Mouse (Mus musculus): ENCODE measurements around the gene P2rx1. TPM values are rescaled to one million over a fixed set of nuclear protein-coding genes. Genes with fewer than 3 reads are reported as not detected.

The P2rx1 gene
- total RNA-seq, 2 experiments from 2014 or later: 0.72 to 0.98 TPM

DNA sequence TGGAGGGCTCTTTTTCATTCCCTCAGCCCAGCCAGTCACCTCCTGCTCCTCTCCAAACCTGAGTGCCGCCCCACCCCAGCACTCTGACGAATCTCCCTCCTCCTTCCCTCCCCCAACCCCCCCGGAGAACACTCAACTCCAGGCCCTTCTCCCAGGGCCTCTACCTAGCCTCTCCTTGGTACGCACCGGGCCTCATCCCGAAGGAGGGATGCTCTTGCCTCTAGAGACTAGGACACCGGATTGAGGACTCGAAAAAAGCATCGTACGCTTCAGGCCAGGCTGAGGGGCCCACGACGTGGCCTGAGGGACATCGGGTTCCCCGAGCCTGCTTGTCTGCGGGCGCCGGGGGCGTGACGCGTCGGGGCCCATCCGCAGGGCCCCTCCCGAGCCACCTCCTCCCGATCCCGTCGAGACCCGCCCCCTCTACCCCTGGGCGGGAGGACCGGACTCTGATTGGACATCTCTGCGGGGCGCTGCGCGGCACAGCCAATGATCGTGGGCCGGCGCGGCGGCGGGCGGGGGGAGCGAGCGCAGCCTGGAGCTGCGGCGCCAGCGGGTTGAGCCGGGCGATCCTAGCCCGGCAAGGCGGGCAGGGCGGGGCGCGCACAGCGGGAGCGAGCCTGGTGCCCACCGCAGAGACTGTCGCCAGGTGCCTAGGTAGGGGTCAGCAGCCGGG is 19.7 kb downstream of the P2rx1 start, which contains the start of gene Camkk1:
TSS of gene Camkk1 (plus strand) at position 538 of the 676 bp plus-strand sequence.
- intact Hi-C loops (cut with DNase I): no loop called here
- DNase-seq: peak; percentile 92 to 95

DNA sequence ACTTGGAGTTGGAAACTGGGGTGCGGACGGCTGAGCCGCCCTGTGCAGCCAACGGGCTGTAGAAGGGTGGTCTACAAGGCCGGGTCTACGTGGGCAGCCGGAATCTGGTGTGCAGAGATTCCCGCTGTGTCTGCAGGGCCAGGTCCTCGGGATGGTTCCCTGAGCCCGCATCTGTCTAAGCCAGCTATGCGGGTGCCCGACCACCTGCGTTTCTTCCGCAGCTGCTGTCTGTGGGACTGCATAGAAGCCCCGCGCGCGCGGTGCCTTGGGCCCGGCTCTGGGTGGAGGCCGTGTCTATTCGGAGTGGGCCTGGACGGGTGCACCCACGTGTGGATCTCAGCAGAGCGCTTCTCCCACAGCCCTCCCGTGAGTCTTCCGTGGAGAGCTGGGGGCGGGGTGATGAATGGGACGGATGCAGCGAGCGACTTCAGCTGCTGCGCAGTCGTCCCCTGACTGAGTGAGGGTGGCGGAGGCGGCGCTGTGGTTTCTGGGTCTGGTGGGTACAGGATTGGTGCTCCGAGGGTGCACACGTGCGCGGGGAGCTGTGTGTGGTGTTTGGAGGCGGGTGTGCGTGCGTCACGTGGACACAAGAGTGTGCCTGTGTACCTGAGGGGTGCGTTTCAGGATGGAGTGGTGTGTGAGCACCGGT is 20.4 kb downstream of the P2rx1 start:
- DNase-seq: peak in 1 of 2 experiments; percentile 45
- intact Hi-C loops (cut with DNase I): no loop called here

DNA sequence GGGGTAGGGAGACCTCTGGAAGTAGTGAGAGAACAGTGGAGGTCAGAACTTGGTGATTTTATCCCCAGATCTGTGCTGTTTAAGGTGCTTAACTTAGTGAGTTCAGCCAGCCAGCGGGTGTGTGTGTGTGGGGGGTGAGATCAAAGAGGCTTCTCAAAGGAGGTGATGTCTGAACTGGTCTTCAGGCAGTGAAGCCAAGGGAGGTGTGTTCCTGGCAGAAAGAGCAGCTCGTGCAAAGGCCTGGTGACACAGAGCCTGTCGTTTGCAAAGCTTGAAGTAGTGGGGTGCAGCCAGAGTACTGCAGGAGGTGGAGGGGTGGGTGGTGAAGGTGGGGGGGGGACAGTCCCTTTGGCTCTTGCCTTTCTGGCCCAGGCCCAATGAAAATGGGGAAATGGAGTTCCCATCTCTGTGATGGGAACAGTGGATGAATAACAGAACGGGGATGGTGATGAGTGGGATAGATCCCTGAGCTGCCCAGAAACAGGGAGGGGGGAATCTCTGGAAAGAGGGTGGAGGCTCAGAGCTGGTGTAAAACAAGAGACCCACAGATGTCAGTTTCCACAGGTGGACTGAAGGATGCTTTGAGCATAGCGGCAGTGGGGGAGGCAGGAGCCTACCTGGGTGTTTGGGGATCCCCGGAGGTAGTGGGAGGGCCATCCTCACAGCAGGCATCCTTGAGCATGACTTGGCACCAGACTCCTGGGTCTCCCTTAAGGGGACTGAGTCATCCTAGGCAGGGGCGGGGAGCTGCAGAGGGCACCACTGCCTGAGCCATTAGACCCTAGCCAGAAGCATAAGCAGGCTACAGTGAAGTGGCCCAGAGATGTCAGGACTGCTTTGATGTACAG is 22.3 kb downstream of the P2rx1 start:
- no peak for DNase-seq
- intact Hi-C loops (cut with DNase I): no loop called here

DNA sequence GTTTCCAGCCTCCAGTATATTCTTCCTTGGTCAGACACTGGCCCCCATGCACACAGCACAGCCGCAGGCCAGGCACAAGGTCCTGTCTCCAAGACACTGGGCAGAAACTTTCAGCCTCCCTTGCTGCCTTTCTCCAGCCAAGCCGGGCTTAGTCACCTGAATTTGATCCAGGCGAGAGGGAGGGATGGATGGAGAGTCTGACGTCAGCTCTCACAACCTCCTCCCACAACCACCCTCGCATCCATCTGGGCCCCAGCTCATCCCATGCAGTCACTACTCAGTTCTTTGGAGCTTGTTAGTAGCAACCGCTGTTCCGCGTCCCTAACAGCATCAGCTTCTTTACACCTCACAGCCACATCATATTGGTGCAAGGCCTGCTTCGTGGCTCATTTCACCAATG is 24.2 kb downstream of the P2rx1 start:
- peak; percentile 75 to 79 for DNase-seq
- intact Hi-C loops (cut with DNase I): no loop called here

DNA sequence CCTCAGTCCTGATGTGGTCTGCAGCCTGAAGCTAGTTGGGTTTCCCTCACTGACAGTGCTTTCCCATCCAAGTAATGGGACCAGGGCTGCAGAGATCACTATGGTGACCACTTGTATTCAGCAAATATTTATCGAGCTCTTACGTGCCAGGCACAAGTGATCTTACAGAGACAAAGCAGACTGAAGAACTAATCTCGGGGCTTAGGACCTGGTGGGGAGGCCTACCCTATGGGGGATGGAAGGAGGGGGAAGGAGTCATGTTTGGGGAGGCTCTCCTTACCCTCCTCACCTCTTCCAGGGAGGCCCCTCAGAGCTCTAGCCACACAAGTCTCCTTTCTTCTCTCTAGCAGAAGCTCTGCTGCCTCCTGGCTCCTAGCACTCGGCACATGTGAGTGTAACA is 24.9 kb downstream of the P2rx1 start:
- intact Hi-C loops (cut with DNase I): no loop called here
- no peak for DNase-seq

DNA sequence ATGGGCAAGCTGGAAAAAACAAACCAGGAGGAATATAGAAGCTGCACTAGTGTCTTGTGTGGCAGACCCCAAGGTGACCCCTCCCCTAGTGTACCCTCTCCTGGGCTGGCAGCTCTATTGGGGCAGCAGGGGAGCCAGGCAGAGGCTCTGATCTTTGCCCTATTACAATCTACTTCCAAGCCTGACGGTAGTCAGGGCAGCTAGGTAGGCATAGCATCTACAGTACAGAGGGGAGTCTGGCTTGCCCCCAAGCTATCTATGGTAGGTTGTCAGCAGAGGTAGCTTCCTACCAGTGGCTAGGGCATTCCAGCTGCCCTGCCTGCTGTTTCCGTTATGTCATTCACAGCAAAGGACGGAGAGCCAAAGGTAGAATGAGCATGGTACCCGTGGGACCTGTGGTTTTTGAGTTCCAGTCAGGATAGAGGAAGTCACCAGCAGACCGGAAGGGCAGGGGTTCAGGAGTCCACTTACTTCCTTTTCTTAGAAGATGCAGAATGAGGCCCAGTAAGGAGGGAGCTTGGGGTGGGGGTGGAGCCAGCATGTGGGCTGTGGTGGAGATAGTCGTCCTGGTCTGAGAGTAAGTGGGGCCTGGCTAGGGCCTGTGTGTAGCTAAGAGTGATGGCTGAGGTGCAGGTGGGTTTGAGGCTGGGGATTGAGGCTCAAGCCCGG is 25.5 kb downstream of the P2rx1 start:
- peak; percentile 40 to 59 for DNase-seq
- intact Hi-C loops (cut with DNase I): no loop called here

DNA sequence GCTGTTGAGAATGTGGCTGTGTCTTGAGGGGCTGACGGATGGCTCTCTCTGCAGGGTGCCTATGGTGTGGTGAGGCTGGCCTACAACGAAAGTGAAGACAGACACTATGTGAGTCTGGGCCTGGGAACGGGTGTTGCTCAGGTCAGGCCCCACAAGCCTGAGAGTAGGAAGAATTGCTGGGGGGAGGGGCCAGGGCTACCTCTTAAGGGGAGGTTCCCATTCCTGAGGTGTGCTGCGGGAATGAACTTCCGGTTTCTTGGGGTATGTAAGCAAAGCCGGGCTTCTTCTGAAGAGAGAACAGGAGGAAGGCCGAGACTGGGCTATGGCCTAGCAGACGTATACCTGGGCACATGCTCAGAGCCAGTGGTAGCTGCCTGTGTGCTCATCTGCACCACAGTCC is 28.1 kb downstream of the P2rx1 start:
- intact Hi-C loops (cut with DNase I): no loop called here
- no peak for DNase-seq

DNA sequence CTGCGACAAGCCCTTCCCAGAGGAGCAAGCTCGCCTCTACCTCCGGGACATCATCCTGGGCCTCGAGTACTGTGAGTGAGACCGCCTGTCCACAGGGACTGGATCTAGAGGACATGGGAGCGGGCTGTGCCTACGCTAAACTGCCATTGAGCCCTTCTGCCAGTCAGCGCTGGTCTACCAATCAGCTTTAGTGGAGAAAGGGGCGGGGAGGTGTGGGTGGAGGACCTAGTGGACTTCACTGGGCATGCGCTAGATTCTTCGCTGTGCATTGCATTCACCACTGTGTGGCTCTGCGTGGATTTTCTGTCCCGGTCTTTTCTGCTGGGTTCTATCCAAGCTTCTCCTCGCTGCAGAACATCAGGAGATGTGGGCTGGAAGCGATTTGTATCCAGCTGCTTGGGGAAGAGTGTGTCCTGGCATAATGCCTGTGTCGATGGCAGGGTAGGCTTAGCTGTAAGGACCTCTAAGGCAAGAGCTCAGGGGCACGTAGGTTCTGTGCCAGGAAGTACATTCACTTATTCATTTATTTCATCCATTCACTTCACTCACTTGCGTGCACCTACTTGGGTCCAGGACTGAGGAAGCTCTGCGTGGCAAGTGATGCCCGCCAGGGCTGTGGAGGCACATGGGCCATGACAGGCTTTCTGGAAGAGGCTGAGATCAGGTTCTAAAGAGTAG is 32.1 kb downstream of the P2rx1 start:
- intact Hi-C loops (cut with DNase I): no loop called here
- peak; percentile 91 to 93 for DNase-seq

DNA sequence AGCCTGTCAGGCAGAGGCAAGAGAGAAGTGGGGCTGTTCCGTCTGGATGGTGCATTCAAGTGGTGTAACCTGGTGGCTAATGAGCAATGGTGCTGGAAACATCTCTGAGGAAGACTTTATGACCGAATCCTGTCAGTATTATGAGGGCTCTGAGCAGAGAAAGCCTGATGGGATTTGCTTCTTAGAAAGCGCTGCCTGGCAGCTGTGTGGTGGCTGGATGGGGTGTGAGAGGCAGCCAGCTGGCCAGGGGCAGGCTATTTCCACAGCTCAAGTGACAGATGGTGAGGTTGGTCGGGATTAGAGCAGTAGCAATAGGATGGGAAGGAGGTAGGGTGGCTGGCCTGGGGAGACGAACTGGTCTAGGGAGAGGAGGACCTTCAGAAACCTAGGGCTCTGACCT is 32.6 kb downstream of the P2rx1 start:
- intact Hi-C loops (cut with DNase I): no loop called here
- DNase-seq: no peak

DNA sequence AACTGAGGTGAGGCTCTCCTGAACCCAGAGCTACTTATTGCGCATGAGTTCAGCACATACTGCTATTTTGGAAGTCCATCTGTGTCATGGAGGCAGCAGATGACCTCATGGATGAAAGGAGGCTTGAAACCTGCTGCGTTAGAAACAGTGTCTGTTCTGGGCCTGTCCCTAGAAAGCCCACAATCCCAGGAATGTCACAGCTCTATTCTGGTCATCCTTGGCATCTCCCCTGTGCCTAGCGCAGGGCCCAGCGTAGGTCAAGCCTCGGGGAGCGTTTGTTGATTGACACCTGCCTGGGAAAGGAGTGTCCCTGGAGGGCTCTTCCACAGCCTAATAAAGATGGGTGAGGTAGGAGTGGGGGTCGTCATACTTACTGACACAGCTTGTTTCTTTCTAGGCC is 37.2 kb downstream of the P2rx1 start:
- no peak for DNase-seq
- intact Hi-C loops (cut with DNase I): no loop called here

DNA sequence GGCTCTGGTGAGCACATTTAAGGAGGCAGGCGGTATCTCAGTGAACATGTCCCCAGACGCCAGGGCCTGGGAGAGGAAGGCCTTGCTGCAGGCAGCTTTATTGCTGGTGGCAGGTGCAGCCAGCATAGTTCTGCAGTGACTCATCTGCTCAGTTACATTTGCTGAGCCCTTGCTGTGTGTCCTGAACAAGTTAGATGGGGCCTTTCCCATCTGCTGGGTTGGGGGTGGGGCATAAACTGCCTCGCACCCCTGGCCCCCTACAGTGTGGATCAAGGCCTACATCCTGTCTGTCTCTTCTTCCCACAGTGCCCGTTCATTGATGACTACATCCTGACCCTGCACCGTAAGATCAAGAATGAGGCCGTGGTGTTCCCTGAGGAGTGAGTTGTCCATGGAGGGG is 38.0 kb downstream of the P2rx1 start:
- DNase-seq: no peak
- intact Hi-C loops (cut with DNase I): no loop called here

DNA sequence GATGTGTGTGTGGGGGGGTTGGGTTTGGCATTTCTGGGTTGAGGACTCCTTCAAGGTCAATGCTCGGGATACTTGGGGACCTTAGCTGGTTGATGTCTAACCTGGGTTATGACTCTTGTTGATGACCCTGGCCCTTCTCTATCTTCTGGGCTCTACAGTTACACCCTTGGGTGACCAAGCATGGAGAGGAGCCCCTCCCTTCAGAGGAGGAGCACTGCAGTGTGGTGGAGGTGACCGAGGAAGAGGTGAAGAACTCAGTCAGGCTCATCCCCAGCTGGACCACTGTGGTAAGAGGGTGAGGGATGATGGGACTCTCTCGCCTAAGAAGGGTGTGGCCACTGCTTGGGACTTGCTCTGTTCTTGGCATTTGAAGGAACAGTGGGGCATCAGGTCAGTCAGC is 38.8 kb downstream of the P2rx1 start:
- intact Hi-C loops (cut with DNase I): loop anchor here (2.0 kb wide), 1 partner anchor 111 kb away; no protein-coding TSS in a partner anchor

DNA sequence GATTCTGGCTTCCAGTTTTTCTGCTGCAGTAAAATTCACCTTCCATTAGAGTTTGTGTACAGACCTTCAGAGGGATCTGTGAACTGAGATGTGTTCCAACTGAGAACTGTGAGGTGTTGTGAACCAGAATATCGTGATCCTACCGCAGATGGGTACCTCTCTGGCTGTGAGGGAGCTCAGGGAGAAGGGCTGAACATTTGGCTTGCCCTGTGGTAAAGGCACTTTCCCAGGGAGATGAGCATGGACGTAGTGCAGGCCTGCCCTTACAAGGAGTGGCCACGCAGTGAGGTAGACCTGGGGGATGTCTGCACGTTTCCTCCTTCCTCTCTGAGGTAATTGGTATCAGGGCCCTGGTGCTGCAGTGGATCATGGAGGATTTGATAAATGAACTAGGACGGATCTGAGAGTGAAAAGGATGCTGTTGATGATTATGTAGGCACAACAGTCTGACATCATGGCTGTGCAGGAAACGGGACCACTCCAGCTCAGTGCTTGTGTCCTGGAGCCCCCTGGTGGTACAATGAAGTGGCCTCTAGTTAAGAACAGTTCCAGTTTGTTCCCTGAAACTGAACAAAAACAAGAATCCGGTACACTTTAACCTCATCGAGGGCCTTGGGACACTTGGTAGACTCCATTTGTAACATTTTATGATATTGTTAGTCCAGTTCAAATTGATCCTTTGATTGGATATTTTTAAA is 40.3 kb downstream of the P2rx1 start:
- intact Hi-C loops (cut with DNase I): loop anchor here (1.0 to 2.0 kb wide), 2 partner anchors 32 to 112 kb away; no protein-coding TSS in a partner anchor
- DNase-seq: peak; percentile 79 to 87

More for the DNA sequence above, 38.8 kb downstream of the P2rx1 start:
- DNase-seq: no peak

DNA sequence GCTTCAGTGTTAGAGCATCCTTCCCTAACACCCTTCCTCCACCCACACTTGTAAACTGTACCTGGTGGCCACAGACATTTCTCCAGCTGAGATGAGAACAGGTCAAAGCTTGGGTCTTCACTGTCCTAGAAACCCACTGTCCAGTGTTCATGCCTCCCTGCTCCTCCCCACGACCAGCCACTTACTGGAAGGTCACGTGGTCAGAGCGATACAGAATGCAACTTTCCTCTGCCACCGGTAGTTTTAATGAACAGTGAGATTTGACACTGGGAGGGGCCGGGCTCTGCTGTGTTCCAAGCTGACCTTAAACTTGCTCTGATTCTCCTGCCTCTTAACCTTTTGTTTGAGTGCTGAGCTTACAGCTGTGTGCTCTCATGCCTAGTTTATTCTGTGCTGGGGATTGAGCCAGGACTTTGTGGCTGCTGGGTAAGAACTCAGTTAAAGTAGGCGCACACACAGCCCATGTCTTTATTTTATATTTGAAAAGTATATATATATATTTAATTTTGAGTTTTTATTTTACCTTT is 45.4 kb downstream of the P2rx1 start:
- intact Hi-C loops (cut with DNase I): no loop called here
- DNase-seq: no peak

DNA sequence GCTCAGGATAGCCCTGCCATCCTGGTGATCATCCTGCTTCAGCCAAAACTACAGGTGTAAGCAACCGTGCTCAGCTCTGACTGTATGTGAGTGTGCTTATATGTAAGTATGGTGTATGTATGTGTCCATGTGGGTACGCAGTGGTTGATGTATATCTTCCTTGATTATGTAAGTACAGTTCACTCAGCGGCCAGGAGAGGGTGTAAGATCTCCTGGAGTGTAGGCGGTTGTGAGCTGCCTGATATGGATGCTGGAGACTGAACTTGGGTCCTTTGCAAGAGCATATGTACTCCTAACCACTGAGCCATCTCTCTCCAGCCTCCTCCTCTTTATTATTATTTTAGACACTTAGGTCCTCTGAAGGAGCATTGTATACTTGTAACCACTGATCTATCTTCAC is 45.9 kb downstream of the P2rx1 start:
- DNase-seq: no peak
- intact Hi-C loops (cut with DNase I): no loop called here

DNA sequence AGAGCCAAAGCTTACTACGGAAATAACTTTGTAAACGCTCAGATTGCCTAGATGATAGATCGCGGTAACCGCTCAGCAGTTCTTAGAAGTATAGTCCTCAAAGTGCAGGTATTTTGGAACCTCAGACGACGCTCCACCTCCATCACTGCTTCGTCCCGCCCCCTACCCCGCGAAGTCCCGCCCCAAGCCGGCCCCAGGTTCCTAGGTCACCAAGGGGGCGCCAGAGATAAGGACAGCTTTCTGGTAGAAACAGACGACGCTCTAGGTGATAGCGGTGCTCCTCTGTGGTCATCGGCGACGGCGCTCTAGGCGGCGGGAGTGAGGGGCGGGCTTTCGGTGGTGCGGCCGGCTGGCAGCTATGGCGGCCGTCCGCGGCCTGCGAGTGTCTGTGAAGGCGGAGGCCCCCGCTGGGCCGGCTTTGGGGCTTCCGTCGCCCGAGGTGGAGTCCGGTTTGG is 48.7 kb downstream of the P2rx1 start, which contains the start of gene Ncbp3:
TSS of gene Ncbp3 (plus strand) at position 242 of the 455 bp plus-strand sequence.
- DNase-seq: peak; percentile 96 to 98
- intact Hi-C loops (cut with DNase I): no loop called here

DNA sequence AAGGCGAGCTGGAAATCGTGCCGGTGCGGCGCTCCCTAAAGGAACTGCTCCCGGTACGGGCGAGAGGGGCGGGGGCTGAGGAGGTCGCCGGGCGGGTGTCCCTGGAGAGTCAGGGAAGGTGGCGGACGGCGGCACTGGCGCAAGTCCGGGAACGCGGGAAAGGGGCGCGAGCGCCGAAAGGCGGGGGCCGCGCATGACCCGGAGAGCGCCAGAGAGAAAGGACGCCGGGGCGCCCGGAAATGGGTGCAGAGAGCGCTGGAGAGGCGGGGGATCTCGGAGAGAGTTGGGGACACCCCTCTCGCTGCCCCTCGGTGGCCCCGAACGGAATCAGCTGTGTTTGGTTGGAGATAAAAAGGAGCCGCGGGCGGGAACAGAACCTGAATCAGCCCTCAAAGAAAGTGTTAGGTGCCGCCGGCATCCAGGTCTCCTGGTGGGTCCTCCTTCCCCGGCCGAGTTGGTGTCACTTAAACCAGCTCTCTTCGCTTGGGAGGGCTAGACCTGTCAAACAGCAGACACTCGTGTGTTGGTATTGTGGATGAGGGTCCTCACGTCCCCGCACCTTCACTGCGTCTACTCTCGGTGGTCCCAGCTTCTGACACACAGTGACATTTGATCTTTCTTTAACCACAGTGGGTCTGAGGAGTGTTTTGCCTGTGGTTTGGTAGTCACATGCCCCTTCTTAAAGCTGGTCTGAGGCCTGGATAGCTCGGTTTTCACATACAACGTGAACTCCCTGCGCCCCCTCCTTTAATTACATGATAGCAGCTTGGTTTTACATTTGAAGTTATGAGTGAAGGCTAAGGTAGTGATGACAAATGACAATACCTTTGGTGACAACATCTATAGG is 49.4 kb downstream of the P2rx1 start:
- intact Hi-C loops (cut with DNase I): no loop called here

DNA sequence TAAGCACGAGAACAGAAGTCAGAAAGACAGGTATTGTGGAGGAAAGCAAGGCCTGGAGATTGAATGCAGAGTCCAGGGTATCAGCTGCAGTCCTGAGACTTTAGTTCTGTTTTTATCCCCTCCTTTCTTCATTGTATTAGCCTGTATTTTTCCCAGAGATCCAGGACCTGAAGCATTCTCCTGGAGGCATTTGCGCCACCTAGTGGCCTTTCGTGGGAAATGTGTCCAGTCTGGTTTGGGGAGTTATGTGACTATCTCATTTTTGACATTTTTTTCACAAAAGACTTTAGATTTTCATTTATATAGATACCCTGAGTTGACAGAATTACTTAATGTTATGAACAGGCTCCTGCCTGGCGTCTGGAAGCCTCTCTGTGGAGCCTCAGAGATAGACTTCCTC is 50.4 kb downstream of the P2rx1 start:
- intact Hi-C loops (cut with DNase I): no loop called here
- DNase-seq: peak; percentile 78 to 88

More for the DNA sequence above, 49.4 kb downstream of the P2rx1 start:
- no peak for DNase-seq

Measured in heart, postnatal 10 days (tissue).